Mouse (Mus musculus) hindbrain, embryonic 16.5 days (tissue): ENCODE data around the gene Brca1. TPM values are rescaled to one million over a fixed set of nuclear protein-coding genes. Genes with fewer than 3 reads are reported as not detected.

ENCODE experiments used
- ATAC-seq: fragments of 200-750 bp; cut with Nextera tagmentation; 2 replicates; pipeline ENCODE4 v1.8.0; 2017; ENCODE audit warnings: moderate TSS enrichment, moderate library complexity
- H3K27ac ChIP-seq: fragments of 300-500 bp; sonication (generic); 2 replicates; pipeline ENCODE4 v1.5.1; 2014; ENCODE audit warnings: low read depth, mild to moderate bottlenecking, control low read depth, low read length, moderate library complexity
- H3K27me3 ChIP-seq: fragments of 300-500 bp; sonication (generic); replicated peaks from 2 replicates; pipeline ENCODE4 v1.6.1; 2014; ENCODE audit warnings: low read length; ENCODE audit not compliant: control insufficient read depth, insufficient read depth
- H3K36me3 ChIP-seq: fragments of 300-500 bp; sonication (generic); 2 replicates; pipeline ENCODE4 v1.6.1; 2014; ENCODE audit warnings: mild to moderate bottlenecking, low read length, moderate library complexity, mixed read lengths; ENCODE audit not compliant: control insufficient read depth, insufficient read depth
- H3K4me1 ChIP-seq: fragments of 300-500 bp; sonication (generic); 2 replicates; pipeline ENCODE4 v1.6.1; 2014; ENCODE audit warnings: low read depth, low read length; ENCODE audit not compliant: control insufficient read depth, insufficient read depth
- H3K4me2 ChIP-seq: fragments of 300-500 bp; sonication (generic); 2 replicates; pipeline ENCODE4 v1.6.1; 2014; ENCODE audit warnings: mild to moderate bottlenecking, low read length, control low read depth, moderate library complexity
- H3K4me3 ChIP-seq: fragments of 300-500 bp; sonication (generic); 2 replicates; pipeline ENCODE4 v1.5.1; 2014; ENCODE audit warnings: mild to moderate bottlenecking, low read length, control low read depth, moderate library complexity
- H3K9ac ChIP-seq: fragments of 300-500 bp; sonication (generic); 2 replicates; pipeline ENCODE4 v1.6.1; 2014; ENCODE audit warnings: low read depth, mild to moderate bottlenecking, control low read depth, low read length, moderate library complexity
- H3K9me3 ChIP-seq: fragments of 300-500 bp; sonication (generic); 2 replicates; pipeline ENCODE4 v1.6.1; 2014; ENCODE audit warnings: mild to moderate bottlenecking, low read length, moderate library complexity; ENCODE audit not compliant: control insufficient read depth
- WGBS: fragments of 180-500 bp; shearing (Covaris S2); extraction: QIAGEN DNeasy Blood & Tissue Kit; methylation state at CpG from one replicate; pipeline ENCODE4 v1.1.7; 2014; 5-methylcytosine and 5-hydroxymethylcytosine counted together
- polyA plus RNA-seq: library from polyadenylated mRNA; unstranded; fragments of >200 nt; fragmentation: Nextera tagmentation; extraction: Ambion mirVana; gene quantifications from 2 replicates; pipeline ENCODE4 v1.2.1, GENCODE M21; 2015

Brca1 gene
- polyA plus RNA-seq, 1 experiment from 2014 or later = 2.0 TPM

DNA sequence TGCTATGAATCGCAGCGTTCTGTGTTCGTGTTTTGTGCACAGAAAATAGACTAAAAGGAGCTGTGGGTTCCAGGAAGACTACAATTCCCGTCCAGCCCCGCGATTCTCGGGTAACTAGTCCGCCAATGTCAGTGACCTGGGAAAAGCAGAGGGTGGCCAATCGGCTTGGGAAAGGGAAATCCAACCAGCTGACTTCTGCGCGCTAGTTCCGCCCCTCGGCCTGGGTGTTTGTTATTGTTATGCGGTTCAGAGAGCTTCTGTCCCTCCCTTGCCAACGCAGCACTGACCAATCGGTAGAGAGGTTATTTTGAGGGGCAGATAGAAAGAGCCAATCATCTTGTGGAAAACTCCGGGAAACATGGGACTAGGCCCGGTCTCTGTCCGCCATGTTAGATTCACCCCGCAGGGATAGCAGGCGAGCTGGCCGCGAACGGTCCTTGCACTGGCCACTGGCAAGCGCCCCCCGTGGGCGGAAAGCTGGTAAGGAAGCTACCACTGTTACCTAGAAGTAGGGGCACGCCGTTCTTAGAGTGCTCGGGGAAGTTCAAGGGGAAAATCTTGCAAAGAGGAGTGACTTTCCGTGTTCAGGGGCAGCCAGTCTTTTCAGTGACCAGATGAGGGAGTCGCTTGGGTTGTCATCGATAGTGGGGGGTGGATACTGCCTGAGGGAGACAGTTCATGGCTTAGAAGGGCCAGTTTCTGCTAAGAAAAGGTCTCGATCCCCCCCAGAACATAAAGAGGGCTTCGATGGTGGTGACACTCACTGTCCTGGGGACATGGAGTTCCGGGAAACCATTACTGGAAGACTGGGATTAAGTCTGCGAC lies 933 bp upstream of the Brca1 start:
- H3K9me3 ChIP-seq = no peaks in the 10 kb centered on the region
- under 1% methylated on average over 37 of the region's 37 CpGs for WGBS
- peak; percentile 98 for ATAC-seq

DNA sequence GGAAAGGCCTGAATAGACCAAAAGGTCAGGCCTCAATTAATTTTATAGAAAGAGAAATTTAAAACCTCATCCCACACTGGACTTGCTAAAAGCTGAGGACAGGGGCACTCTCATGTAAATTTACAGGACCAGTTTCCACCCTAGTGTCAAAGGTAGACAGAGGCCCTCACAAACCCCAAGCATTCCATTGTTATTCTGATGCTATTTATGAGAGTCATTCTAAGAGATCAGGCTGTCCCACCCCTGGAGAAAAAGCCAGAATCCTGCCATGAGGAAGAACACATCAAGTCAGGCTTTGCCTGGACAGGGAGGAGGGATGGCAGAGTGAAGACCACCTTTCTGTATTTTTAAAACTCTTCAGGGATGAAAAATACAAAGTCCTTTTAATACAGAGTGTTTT lies 3.2 kb downstream of the Brca1 start:
- no peak overlapping the region for H3K4me2 ChIP-seq
- H3K27ac ChIP-seq = no peak overlapping the region
- H3K9ac ChIP-seq = no peak overlapping the region
- no peak overlapping the region for H3K4me3 ChIP-seq
- ATAC-seq = no peak
- peaks cover 6% of the 10 kb centered on the region for H3K4me1 ChIP-seq
- no peaks in the 10 kb centered on the region for H3K36me3 ChIP-seq
- H3K27me3 ChIP-seq = no peaks in the 10 kb centered on the region
- no peaks in the 10 kb centered on the region for H3K9me3 ChIP-seq

More for the DNA sequence above, 933 bp upstream of the Brca1 start:
- peak overlapping the region; percentile 79 for H3K4me2 ChIP-seq
- H3K9ac ChIP-seq = peak overlapping the region; percentile 85
- peak overlapping the region; percentile 83 for H3K4me3 ChIP-seq
- peaks cover 20% of the 10 kb centered on the region for H3K4me1 ChIP-seq
- no peaks in the 10 kb centered on the region for H3K27me3 ChIP-seq
- H3K36me3 ChIP-seq = no peaks in the 10 kb centered on the region
- peak overlapping the region; percentile 98 for H3K27ac ChIP-seq

DNA sequence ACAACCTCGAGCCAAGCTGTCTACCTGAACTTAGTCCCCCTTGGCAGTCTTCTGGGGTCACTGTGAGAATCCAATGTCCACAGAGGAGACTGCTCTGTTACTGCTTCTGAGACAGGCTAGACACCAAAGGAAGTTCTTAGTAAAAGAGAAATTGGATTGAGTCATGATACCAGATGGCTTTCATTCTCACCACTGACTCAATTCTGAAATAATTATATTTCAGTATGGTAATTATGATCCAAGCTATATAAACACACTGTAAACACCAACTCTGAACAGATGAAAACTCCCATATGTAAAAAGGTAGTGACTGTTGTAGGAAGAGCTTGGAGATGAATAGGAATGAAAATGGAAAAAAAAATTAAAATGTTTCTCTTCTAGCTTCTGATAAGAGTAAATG lies 7.6 kb downstream of the Brca1 start:
- no peaks in the 10 kb centered on the region for H3K36me3 ChIP-seq
- WGBS = 55% methylated on average over 1 of the region's 1 CpGs
- no peak overlapping the region for H3K4me2 ChIP-seq
- H3K4me3 ChIP-seq = no peak overlapping the region
- H3K4me1 ChIP-seq = no peaks in the 10 kb centered on the region
- no peak for ATAC-seq
- H3K27me3 ChIP-seq = no peaks in the 10 kb centered on the region
- no peaks in the 10 kb centered on the region for H3K9me3 ChIP-seq
- no peak overlapping the region for H3K27ac ChIP-seq
- no peak overlapping the region for H3K9ac ChIP-seq

DNA sequence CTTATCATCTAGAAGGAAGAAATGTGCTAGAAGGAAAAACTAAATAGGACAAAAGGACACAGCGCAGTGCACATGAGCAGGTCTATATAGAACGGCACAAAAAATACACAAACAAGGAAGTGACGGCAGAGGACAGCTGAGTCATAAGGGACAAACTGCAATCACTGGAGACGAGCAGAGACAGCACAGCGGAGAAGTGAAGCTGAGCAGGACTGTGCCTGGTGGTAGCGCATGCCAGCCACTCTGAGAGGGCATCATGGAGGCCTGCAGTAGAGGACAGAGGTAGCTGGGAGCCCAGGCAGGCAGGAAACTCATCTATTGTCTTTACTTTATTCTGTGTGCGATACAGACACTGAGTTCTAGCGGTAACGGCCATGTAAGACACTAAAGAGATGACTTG lies 8.2 kb downstream of the Brca1 start:
- H3K27ac ChIP-seq = no peak overlapping the region
- 83% methylated on average over 9 of the region's 9 CpGs for WGBS
- H3K4me1 ChIP-seq = no peaks in the 10 kb centered on the region
- no peaks in the 10 kb centered on the region for H3K27me3 ChIP-seq
- no peak overlapping the region for H3K4me2 ChIP-seq
- no peak overlapping the region for H3K9ac ChIP-seq
- no peak overlapping the region for H3K4me3 ChIP-seq
- no peak for ATAC-seq
- H3K36me3 ChIP-seq = no peaks in the 10 kb centered on the region
- no peaks in the 10 kb centered on the region for H3K9me3 ChIP-seq

DNA sequence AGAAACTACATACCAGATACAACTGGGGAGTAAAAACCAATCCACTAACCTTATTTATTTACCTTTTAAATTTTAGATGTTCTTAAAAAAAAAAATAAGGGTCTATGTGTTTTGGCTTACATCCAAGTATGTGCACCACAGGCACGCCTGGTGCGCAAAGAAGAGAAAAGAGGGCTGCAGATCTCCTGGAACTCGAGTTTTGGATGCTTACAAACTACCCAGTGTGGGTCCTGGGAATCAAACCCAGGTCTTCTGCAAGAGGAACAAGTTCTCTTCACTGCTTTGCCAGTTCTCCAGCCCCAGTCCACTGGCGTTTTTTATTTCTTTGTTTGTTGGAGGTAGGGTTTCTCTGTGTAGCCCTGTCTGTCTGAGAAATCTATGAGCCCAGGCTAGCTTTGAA lies 25.1 kb downstream of the Brca1 start:
- no peaks in the 10 kb centered on the region for H3K27me3 ChIP-seq
- no peak overlapping the region for H3K9ac ChIP-seq
- H3K4me3 ChIP-seq = no peak overlapping the region
- ATAC-seq = no peak
- no peaks in the 10 kb centered on the region for H3K9me3 ChIP-seq
- WGBS = 82% methylated on average over 4 of the region's 4 CpGs
- H3K27ac ChIP-seq = peak overlapping the region; percentile 48; the same call in 1 of the 2 replicates
- H3K36me3 ChIP-seq = no peaks in the 10 kb centered on the region
- H3K4me2 ChIP-seq = no peak overlapping the region
- H3K4me1 ChIP-seq = no peaks in the 10 kb centered on the region

DNA sequence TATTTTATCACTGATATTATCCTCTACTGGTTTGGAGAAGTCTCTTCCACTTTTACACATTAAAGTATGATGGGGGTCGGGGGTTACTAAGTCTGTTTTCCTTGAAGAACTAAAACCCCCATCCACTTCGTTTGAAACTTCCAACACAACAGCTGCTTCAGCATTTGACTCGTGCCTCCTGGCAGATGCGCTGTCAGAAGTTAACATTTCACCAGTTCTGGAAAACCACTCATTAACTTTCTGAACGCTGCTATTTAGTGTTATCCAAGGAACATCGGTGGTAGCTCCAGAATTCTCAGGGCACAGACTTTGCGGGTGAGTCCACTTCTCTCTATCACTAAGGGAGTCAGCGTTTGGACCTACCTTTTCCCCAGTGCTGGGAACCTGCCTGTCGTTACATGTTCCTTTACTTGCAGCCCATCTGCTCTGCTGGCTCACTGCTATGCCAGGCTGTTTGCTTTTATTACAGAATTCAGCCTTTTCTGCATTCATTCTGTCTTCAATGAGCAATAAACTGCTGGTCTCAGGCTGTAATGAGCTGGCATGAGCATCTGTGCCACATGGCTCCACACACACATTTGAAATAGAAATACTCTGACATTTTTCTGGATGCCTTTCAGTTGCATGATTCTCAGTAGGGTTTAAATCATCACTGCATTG lies 25.7 kb downstream of the Brca1 start:
- Histone ChIP-seq H3K27ac (no peak overlapping the region), H3K9ac (no peak overlapping the region), H3K4me3 (no peak overlapping the region), H3K36me3 (no peaks in the 10 kb centered on the region), H3K9me3 (no peaks in the 10 kb centered on the region), H3K27me3 (no peaks in the 10 kb centered on the region), H3K4me2 (no peak overlapping the region), H3K4me1 (no peaks in the 10 kb centered on the region)
- ATAC-seq = no peak
- 80% methylated on average over 9 of the region's 9 CpGs for WGBS

DNA sequence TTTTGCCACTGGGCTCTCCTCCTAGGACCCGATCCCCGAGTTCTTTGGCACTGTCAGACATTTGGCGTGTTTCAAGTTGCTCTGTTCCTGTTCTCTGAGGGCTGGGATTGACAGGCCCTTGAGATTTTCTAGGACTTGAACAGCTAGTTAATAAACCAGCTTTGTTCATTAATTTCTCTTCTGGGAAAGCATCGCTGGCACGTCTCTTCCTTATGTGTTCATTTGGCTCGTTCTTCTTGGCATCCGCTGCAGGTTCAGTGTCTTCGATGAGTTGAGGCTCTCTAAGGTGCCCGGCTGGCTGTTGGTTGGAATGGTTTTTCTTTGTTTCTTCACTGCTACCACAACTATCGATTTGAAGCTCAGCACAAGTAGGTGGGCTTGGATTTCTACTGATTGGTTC lies 26.7 kb downstream of the Brca1 start:
- Histone ChIP-seq H3K9me3 (no peaks in the 10 kb centered on the region), H3K4me1 (no peaks in the 10 kb centered on the region), H3K36me3 (no peaks in the 10 kb centered on the region), H3K4me2 (no peak overlapping the region), H3K27ac (no peak overlapping the region), H3K4me3 (no peak overlapping the region), H3K27me3 (no peaks in the 10 kb centered on the region), H3K9ac (no peak overlapping the region)
- ATAC-seq = no peak
- 75% methylated on average over 10 of the region's 10 CpGs for WGBS

DNA sequence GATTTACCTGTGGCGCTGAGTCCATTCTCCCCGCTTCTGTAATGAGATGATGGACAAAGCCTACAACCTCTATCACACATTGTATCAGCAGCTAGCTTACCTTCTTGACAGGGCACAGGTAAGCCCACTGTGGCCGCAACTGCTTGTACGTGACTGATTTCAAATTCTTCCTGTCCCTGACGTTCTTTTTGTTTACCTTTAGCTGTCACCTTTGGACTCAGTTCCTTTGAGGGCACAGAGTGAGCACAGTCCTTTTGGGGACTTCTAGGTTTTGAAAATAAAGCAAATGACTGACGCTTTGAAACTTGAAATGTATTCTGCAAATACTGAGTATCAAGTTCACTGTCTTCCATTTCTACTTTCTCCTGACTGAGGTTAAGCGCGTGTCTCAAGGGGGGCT lies 27.3 kb downstream of the Brca1 start:
- H3K9me3 ChIP-seq = no peaks in the 10 kb centered on the region
- H3K9ac ChIP-seq = no peak overlapping the region
- H3K4me3 ChIP-seq = no peak overlapping the region
- no peaks in the 10 kb centered on the region for H3K4me1 ChIP-seq
- H3K27me3 ChIP-seq = no peaks in the 10 kb centered on the region
- no peaks in the 10 kb centered on the region for H3K36me3 ChIP-seq
- no peak overlapping the region for H3K4me2 ChIP-seq
- no peak overlapping the region for H3K27ac ChIP-seq
- ATAC-seq = no peak
- WGBS = 95% methylated on average over 8 of the region's 8 CpGs

DNA sequence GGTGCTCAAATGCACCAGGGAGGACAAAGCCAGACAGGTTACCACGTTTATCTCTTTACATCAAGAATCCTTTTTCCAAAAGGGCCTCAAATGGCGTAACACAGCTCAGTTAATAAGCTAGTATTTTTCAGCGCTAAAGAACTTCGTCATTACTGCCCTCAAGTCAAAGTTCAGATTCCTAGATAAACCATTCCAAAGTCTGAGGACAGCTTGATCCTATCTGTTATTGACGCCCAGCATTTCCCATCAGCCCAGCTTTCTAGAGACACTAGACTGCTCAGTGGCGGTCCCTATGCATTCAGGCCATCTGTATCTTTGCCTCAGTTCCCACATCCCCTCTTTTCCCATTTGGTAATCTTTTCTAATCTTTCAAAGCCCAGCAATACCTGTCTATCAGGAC lies 32.4 kb downstream of the Brca1 start:
- Histone ChIP-seq H3K9ac (no peak overlapping the region), H3K27ac (no peak overlapping the region), H3K27me3 (no peaks in the 10 kb centered on the region), H3K36me3 (no peaks in the 10 kb centered on the region), H3K4me3 (no peak overlapping the region), H3K4me1 (no peaks in the 10 kb centered on the region), H3K9me3 (no peaks in the 10 kb centered on the region), H3K4me2 (no peak overlapping the region)
- no peak for ATAC-seq
- WGBS = 94% methylated on average over 6 of the region's 6 CpGs
